Mouse (Mus musculus): ENCODE measurements around the gene Dixdc1. TPM values are rescaled to one million over a fixed set of nuclear protein-coding genes. Genes with fewer than 3 reads are reported as not detected.

Gene Dixdc1
- polyA plus RNA-seq, 1 experiment from 2014 or later, result 3.7 TPM

DNA sequence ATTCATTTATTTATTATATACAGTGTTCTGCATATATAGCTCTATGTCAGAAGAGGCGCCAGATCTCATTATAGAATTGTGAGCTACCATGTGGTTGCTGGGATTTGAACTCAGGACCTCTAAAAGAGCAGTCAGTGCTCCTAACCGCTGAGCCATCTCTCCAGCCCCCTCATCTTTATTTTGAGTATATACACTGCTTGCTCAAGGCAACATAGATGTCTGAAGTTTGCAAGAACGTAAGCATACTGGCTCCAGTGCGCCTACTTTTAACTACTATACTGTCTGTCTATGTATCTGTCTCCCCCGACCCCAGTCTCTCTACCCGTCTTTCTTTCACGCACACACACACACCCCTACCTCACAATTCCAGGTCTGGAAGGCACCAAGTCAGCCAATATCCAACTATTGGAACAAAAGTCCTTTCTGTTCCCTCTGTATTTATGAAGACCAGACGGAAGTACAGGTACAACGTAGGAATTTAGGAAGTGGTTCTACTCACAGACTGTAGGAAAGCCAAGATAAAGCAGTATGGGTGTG lies 121.5 kb downstream of the Dixdc1 start:
- Histone ChIP-seq H3K36me3 (replicated peaks; ENCODE audit: insufficient read depth, low read length) (peaks cover 21% of the 10 kb centered on the region), H3K27me3 (ENCODE audit: insufficient read depth, low read length) (no peaks in the 10 kb centered on the region), H3K27ac (ENCODE audit: low read depth) (no peak overlapping the region), H3K9me3 (ENCODE audit: low read length) (no peaks in the 10 kb centered on the region), H3K4me2 (ENCODE audit: low read depth, low read length) (peak overlapping the region; percentile 94), H3K9ac (replicated peaks) (no peak overlapping the region), H3K4me3 (ENCODE audit: low read depth, low read length) (peak overlapping the region; percentile 99), H3K4me1 (ENCODE audit: insufficient read depth) (peaks cover 11% of the 10 kb centered on the region)
- no peak for TF ChIP-seq CTCF (IDR thresholded peaks at IDR 0.05; ENCODE audit: low read depth)
- no peak for TF ChIP-seq EP300 (IDR thresholded peaks at IDR 0.05; ENCODE audit: low read depth)
- 56% methylated on average over 9 of the region's 9 CpGs for WGBS (ENCODE audit: insufficient replicate concordance)
- no peak for ATAC-seq
- DNase-seq, result no peak

DNA sequence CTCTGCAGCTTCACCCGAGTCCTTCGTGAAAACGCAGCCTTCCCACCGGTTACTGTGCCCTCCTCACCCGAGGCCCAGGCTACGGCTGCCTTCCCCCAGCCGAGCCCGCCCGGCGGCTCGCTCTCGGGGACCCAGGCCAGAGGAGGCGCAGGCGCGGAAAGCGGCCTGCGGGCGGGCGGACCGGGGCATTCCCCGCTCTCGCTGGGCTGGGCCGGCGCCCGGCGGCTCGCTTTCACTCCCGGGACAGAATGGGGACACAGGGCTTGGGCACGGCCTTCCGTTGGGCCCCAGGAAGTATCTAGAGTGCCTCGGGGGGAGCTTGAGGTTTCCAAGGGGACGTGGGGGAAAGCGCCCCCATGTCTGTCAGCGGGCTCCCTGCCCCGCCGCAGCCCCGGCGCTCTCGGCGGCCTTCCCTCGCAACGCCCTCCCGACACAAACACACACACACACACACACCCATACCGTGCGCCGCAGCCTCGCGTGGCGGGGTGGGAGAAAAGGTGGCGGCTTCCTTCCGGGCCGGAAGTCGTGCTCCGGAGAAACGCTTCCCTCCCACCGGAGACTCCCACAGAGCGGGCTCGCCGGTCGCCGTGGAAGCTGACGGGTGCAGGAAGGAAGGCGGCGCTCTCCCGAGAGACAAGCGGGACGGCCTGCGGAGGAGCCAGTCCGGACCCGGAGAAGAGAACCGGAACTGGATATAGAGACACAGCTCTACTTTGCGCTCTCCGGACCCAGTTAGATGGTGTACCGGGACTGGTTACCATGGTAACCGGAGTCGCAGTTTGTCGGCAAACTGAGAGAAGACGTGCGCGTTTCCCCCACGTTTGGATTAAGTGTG lies 122.3 kb downstream of the Dixdc1 start, which contains the start of the genes Pih1d2 and Nkapd1:
Gene Pih1d2, plus strand, starts transcription at position 556 of the 838 bp plus-strand sequence.
Gene Nkapd1, minus strand, starts transcription at position 699 of the 838 bp plus-strand sequence.
- Histone ChIP-seq H3K36me3 (replicated peaks; ENCODE audit: insufficient read depth, low read length) (peaks cover 28% of the 10 kb centered on the region), H3K9me3 (ENCODE audit: low read length) (no peaks in the 10 kb centered on the region), H3K27ac (ENCODE audit: low read depth) (peak within 1 kb of the TSS; percentile 99), H3K27me3 (ENCODE audit: insufficient read depth, low read length) (no peaks in the 10 kb centered on the region), H3K4me3 (ENCODE audit: low read depth, low read length) (peak within 1 kb of the TSS; percentile 99), H3K4me1 (ENCODE audit: insufficient read depth) (peaks cover 11% of the 10 kb centered on the region), H3K9ac (replicated peaks) (peak within 1 kb of the TSS; percentile 99), H3K4me2 (ENCODE audit: low read depth, low read length) (peak within 1 kb of the TSS; percentile 94)
- DNase-seq (peak; percentile 91), ATAC-seq (peak; percentile 93)
- TF ChIP-seq CTCF (IDR thresholded peaks at IDR 0.05; ENCODE audit: low read depth) (peak; percentile 26; the same call in 1 of the 2 replicates), EP300 (IDR thresholded peaks at IDR 0.05; ENCODE audit: low read depth) (no peak)
- under 1% methylated on average over 79 of the region's 81 CpGs for WGBS (ENCODE audit: insufficient replicate concordance)

DNA sequence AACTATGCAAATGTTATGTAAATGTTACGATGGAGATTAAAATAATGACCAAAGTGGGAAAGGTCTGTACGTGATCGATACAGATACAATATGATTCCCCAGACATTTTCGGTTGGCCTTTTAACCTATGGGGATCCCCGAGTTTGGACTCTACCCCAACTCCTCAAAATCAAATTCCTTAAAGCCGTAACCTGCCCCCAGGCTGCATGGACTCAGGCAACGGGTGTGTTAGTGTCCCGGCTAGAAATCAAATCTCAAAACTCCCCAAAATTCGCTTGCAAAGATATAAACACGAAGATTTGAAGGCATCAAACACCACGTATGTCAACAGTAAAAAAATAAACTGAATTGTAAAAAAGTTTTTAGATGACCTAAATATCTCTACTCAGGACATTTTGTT lies 123.2 kb downstream of the Dixdc1 start:
- H3K27me3 ChIP-seq (ENCODE audit: insufficient read depth, low read length), result no peaks in the 10 kb centered on the region
- ATAC-seq (no peak), DNase-seq (no peak)
- WGBS (ENCODE audit: insufficient replicate concordance), result 32% methylated on average over 11 of the region's 11 CpGs
- TF ChIP-seq EP300 (IDR thresholded peaks at IDR 0.05; ENCODE audit: low read depth) (no peak), CTCF (IDR thresholded peaks at IDR 0.05; ENCODE audit: low read depth) (no peak)
- H3K9ac ChIP-seq (replicated peaks), result peak overlapping the region; percentile 99
- H3K4me2 ChIP-seq (ENCODE audit: low read depth, low read length), result peak overlapping the region; percentile 94
- H3K9me3 ChIP-seq (ENCODE audit: low read length), result no peaks in the 10 kb centered on the region
- H3K4me1 ChIP-seq (ENCODE audit: insufficient read depth), result peaks cover 11% of the 10 kb centered on the region
- peak overlapping the region; percentile 99 for H3K27ac ChIP-seq (ENCODE audit: low read depth)
- H3K36me3 ChIP-seq (replicated peaks; ENCODE audit: insufficient read depth, low read length), result peaks cover 34% of the 10 kb centered on the region
- peak overlapping the region; percentile 99 for H3K4me3 ChIP-seq (ENCODE audit: low read depth, low read length)

Other genes starting within 250 kb of the Dixdc1 start
- gene Plet1, start 245.0 kb downstream of the Dixdc1 start, polyA plus RNA-seq (2015; fragmentation: Nextera tagmentation; extraction: Ambion mirVana), result 0.71 and 1.0 TPM in 2 replicates
- gene Pts, start 210.8 kb downstream of the Dixdc1 start, polyA plus RNA-seq (2015; fragmentation: Nextera tagmentation; extraction: Ambion mirVana), result 44.6 and 48.9 TPM in 2 replicates
- gene Il18, start 184.7 kb downstream of the Dixdc1 start, polyA plus RNA-seq (2015; fragmentation: Nextera tagmentation; extraction: Ambion mirVana), result 19.1 and 19.8 TPM in 2 replicates
- gene Bco2, start 184.3 kb downstream of the Dixdc1 start, polyA plus RNA-seq (2015; fragmentation: Nextera tagmentation; extraction: Ambion mirVana), result 1.1 and 1.6 TPM in 2 replicates
- not detected in 2 replicates for gene Tex12, start 178.2 kb downstream of the Dixdc1 start, polyA plus RNA-seq (2015; fragmentation: Nextera tagmentation; extraction: Ambion mirVana)
- gene Sdhd, start 135.7 kb downstream of the Dixdc1 start, polyA plus RNA-seq (2015; fragmentation: Nextera tagmentation; extraction: Ambion mirVana), result 454 and 476 TPM in 2 replicates
- 198 and 212 TPM in 2 replicates for gene Timm8b, start 135.6 kb downstream of the Dixdc1 start, polyA plus RNA-seq (2015; fragmentation: Nextera tagmentation; extraction: Ambion mirVana)
- 0.51 and 0.73 TPM in 2 replicates for gene Pih1d2, start 122.2 kb downstream of the Dixdc1 start, polyA plus RNA-seq (2015; fragmentation: Nextera tagmentation; extraction: Ambion mirVana)
- gene Nkapd1, start 122.1 kb downstream of the Dixdc1 start, polyA plus RNA-seq (2015; fragmentation: Nextera tagmentation; extraction: Ambion mirVana), result 8.3 and 9.2 TPM in 2 replicates
- 25.5 and 26.1 TPM in 2 replicates for gene Dlat, start 79.7 kb downstream of the Dixdc1 start, polyA plus RNA-seq (2015; fragmentation: Nextera tagmentation; extraction: Ambion mirVana)
- gene 2310030G06Rik, start 7.0 kb upstream of the Dixdc1 start, polyA plus RNA-seq (2015; fragmentation: Nextera tagmentation; extraction: Ambion mirVana), result 11.6 and 13.9 TPM in 2 replicates
- gene Cryab, start 11.8 kb upstream of the Dixdc1 start, polyA plus RNA-seq (2015; fragmentation: Nextera tagmentation; extraction: Ambion mirVana), result 9.1 and 14.2 TPM in 2 replicates
- 0.86 and 1.2 TPM in 2 replicates for gene Hspb2, start 12.8 kb upstream of the Dixdc1 start, polyA plus RNA-seq (2015; fragmentation: Nextera tagmentation; extraction: Ambion mirVana)
- 4.9 and 6.6 TPM in 2 replicates for gene Fdxacb1, start 28.7 kb upstream of the Dixdc1 start, polyA plus RNA-seq (2015; fragmentation: Nextera tagmentation; extraction: Ambion mirVana)
- 7.5 and 8.6 TPM in 2 replicates for gene Alg9, start 35.5 kb upstream of the Dixdc1 start, polyA plus RNA-seq (2015; fragmentation: Nextera tagmentation; extraction: Ambion mirVana)
- gene 1110032A03Rik, start 36.0 kb upstream of the Dixdc1 start, polyA plus RNA-seq (2015; fragmentation: Nextera tagmentation; extraction: Ambion mirVana), result 34.6 and 36.2 TPM in 2 replicates
- gene Ppp2r1b, start 105.8 kb upstream of the Dixdc1 start, polyA plus RNA-seq (2015; fragmentation: Nextera tagmentation; extraction: Ambion mirVana), result 18.8 and 29.0 TPM in 2 replicates

All from liver, postnatal 0 days (tissue).